Mouse (Mus musculus): Measurements from ENCODE around the gene Cmbl.

DNA sequence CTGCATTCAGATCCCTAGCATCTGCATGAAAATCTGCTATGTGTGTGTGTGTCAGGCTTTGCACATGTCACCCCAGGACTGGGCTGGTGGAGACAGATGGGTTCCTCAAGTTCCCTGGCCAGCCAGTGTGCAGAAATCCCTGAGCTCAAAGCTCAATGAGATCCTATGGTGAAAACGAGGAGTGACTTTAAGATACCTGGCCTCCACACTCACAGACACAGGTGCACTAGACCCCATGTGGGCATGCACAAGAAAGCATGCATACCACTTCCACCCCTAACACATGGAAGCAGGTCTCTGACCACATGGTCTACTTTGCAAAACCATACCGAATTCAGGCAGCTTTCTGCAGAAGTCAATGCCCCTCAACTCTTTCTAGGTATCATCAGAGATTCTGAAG, 22.6 kb downstream of the Cmbl start:
- no peak for TF ChIP-seq CTCF (IDR thresholded peaks at IDR 0.05; ENCODE audit: control insufficient read depth, insufficient read depth, insufficient read length)
- TF ChIP-seq USF1 (IDR thresholded peaks at IDR 0.05; ENCODE audit: low read depth), result no peak
- TF ChIP-seq FOSL1 (IDR thresholded peaks at IDR 0.05; ENCODE audit: insufficient read depth, low read length, poor library complexity, severe bottlenecking), result no peak
- no peak for TF ChIP-seq CEBPB (IDR thresholded peaks at IDR 0.05; ENCODE audit: low read depth)
- no peak for TF ChIP-seq MAX (IDR thresholded peaks at IDR 0.05)
- no peak for TF ChIP-seq MYOD1 (IDR thresholded peaks at IDR 0.05; ENCODE audit: control insufficient read depth, insufficient read length, low read depth)

All from C2C12 (cell line).